Mouse (Mus musculus): ENCODE data around the gene Gm44805. TPM values are rescaled to one million over a fixed set of nuclear protein-coding genes. Genes with fewer than 3 reads are reported as not detected.

Gene Gm44805
- total and polyA plus RNA-seq, 2 experiments from 2014 or later: not detected

GRCm38 (mm10) chr7:19664955-19665841 lies 16.0 kb downstream of the Gm44805 start, which contains the start of gene Clptm1:
Gene Clptm1, minus strand, starts transcription at chr7:19665033.
- peak; percentile 92 for TF ChIP-seq EP300 (IDR thresholded peaks at IDR 0.05; ENCODE audit: low read depth)
- TF ChIP-seq CTCF (IDR thresholded peaks at IDR 0.05; ENCODE audit: low read depth): peak; percentile 41; the same call in 1 of the 2 replicates
- Histone ChIP-seq H3K36me3 (replicated peaks; ENCODE audit: control insufficient read depth, insufficient read depth, low read length) (peaks cover 8% of the 10 kb centered on the region; the same call in 1 of the 2 replicates), H3K9ac (replicated peaks; ENCODE audit: low read depth, low read length) (peak within 1 kb of the TSS; percentile 93), H3K27ac (ENCODE audit: low read depth) (peak within 1 kb of the TSS; percentile 92), H3K27me3 (ENCODE audit: control insufficient read depth, insufficient read depth, low read length) (no peaks in the 10 kb centered on the region), H3K4me1 (ENCODE audit: control insufficient read depth, insufficient read depth) (peaks cover 18% of the 10 kb centered on the region), H3K4me3 (ENCODE audit: low read depth, low read length) (peak within 1 kb of the TSS; percentile 85), H3K4me2 (ENCODE audit: low read depth, low read length) (peak within 1 kb of the TSS; percentile 93), H3K9me3 (replicated peaks; ENCODE audit: control insufficient read depth, low read length) (no peaks in the 10 kb centered on the region)
- WGBS: under 1% methylated on average over 63 of the region's 63 CpGs
- DNase-seq (ENCODE audit: low spot score) (peak; percentile 97), ATAC-seq (ENCODE audit: insufficient read depth, low read depth) (peak; percentile 89)

GRCm38 (mm10) chr7:19664455-19664954 lies 16.7 kb downstream of the Gm44805 start:
- under 1% methylated on average over 37 of the region's 37 CpGs for WGBS
- peak; percentile 25 for ATAC-seq (ENCODE audit: insufficient read depth, low read depth)
- H3K9me3 ChIP-seq (replicated peaks; ENCODE audit: control insufficient read depth, low read length): no peaks in the 10 kb centered on the region
- peaks cover 15% of the 10 kb centered on the region for H3K36me3 ChIP-seq (replicated peaks; ENCODE audit: control insufficient read depth, insufficient read depth, low read length)
- H3K4me2 ChIP-seq (ENCODE audit: low read depth, low read length): peak overlapping the region; percentile 93
- TF ChIP-seq EP300 (IDR thresholded peaks at IDR 0.05; ENCODE audit: low read depth): no peak
- no peak for TF ChIP-seq CTCF (IDR thresholded peaks at IDR 0.05; ENCODE audit: low read depth)
- H3K27ac ChIP-seq (ENCODE audit: low read depth): peak overlapping the region; percentile 92
- peak overlapping the region; percentile 93 for H3K9ac ChIP-seq (replicated peaks; ENCODE audit: low read depth, low read length)
- no peak for DNase-seq (ENCODE audit: low spot score)
- H3K27me3 ChIP-seq (ENCODE audit: control insufficient read depth, insufficient read depth, low read length): no peaks in the 10 kb centered on the region
- H3K4me1 ChIP-seq (ENCODE audit: control insufficient read depth, insufficient read depth): peaks cover 18% of the 10 kb centered on the region
- peak overlapping the region; percentile 85 for H3K4me3 ChIP-seq (ENCODE audit: low read depth, low read length)

- Histone ChIP-seq H3K4me1 (ENCODE audit: control insufficient read depth, insufficient read depth) (peaks cover 14% of the 10 kb centered on the region), H3K4me3 (ENCODE audit: low read depth, low read length) (peak overlapping the region; percentile 85), H3K27me3 (ENCODE audit: control insufficient read depth, insufficient read depth, low read length) (no peaks in the 10 kb centered on the region), H3K9ac (replicated peaks; ENCODE audit: low read depth, low read length) (peak overlapping the region; percentile 93), H3K36me3 (replicated peaks; ENCODE audit: control insufficient read depth, insufficient read depth, low read length) (peaks cover 19% of the 10 kb centered on the region), H3K27ac (ENCODE audit: low read depth) (no peak overlapping the region; the same call in 1 of the 2 replicates), H3K9me3 (replicated peaks; ENCODE audit: control insufficient read depth, low read length) (no peaks in the 10 kb centered on the region), H3K4me2 (ENCODE audit: low read depth, low read length) (peak overlapping the region; percentile 93)
- WGBS: 21% methylated on average over 8 of the region's 8 CpGs
- no peak for TF ChIP-seq EP300 (IDR thresholded peaks at IDR 0.05; ENCODE audit: low read depth)
- no peak for ATAC-seq (ENCODE audit: insufficient read depth, low read depth)
- DNase-seq (ENCODE audit: low spot score): no peak
Measured at GRCm38 (mm10) chr7:19663940-19664339, 17.3 kb downstream of the Gm44805 start.

GRCm38 (mm10) chr7:19652614-19653013 lies 28.6 kb downstream of the Gm44805 start:
- TF ChIP-seq CTCF (IDR thresholded peaks at IDR 0.05; ENCODE audit: low read depth): no peak
- TF ChIP-seq EP300 (IDR thresholded peaks at IDR 0.05; ENCODE audit: low read depth): peak; percentile 98
- 44% methylated on average over 2 of the region's 2 CpGs for WGBS
- no peak overlapping the region for H3K4me2 ChIP-seq (ENCODE audit: low read depth, low read length)
- peaks cover 73% of the 10 kb centered on the region for H3K36me3 ChIP-seq (replicated peaks; ENCODE audit: control insufficient read depth, insufficient read depth, low read length)
- ATAC-seq (ENCODE audit: insufficient read depth, low read depth) (peak; percentile 88), DNase-seq (ENCODE audit: low spot score) (peak; percentile 69)
- H3K27ac ChIP-seq (ENCODE audit: low read depth): peak overlapping the region; percentile 48
- H3K27me3 ChIP-seq (ENCODE audit: control insufficient read depth, insufficient read depth, low read length): no peaks in the 10 kb centered on the region
- H3K4me1 ChIP-seq (ENCODE audit: control insufficient read depth, insufficient read depth): peaks cover 5% of the 10 kb centered on the region; the same call in 1 of the 2 replicates
- H3K9ac ChIP-seq (replicated peaks; ENCODE audit: low read depth, low read length): no peak overlapping the region
- no peak overlapping the region for H3K4me3 ChIP-seq (ENCODE audit: low read depth, low read length)
- no peaks in the 10 kb centered on the region for H3K9me3 ChIP-seq (replicated peaks; ENCODE audit: control insufficient read depth, low read length)

- Histone ChIP-seq H3K9ac (replicated peaks; ENCODE audit: low read depth, low read length) (no peak overlapping the region), H3K4me1 (ENCODE audit: control insufficient read depth, insufficient read depth) (peaks cover 5% of the 10 kb centered on the region; the same call in 1 of the 2 replicates), H3K27ac (ENCODE audit: low read depth) (no peak overlapping the region), H3K4me2 (ENCODE audit: low read depth, low read length) (no peak overlapping the region), H3K9me3 (replicated peaks; ENCODE audit: control insufficient read depth, low read length) (no peaks in the 10 kb centered on the region), H3K4me3 (ENCODE audit: low read depth, low read length) (no peak overlapping the region), H3K36me3 (replicated peaks; ENCODE audit: control insufficient read depth, insufficient read depth, low read length) (peaks cover 80% of the 10 kb centered on the region), H3K27me3 (ENCODE audit: control insufficient read depth, insufficient read depth, low read length) (no peaks in the 10 kb centered on the region)
- TF ChIP-seq EP300 (IDR thresholded peaks at IDR 0.05; ENCODE audit: low read depth) (no peak), CTCF (IDR thresholded peaks at IDR 0.05; ENCODE audit: low read depth) (no peak)
- no peak for DNase-seq (ENCODE audit: low spot score)
- WGBS: 71% methylated on average over 6 of the region's 6 CpGs
- ATAC-seq (ENCODE audit: insufficient read depth, low read depth): no peak
Measured at GRCm38 (mm10) chr7:19651063-19651786, 30.0 kb downstream of the Gm44805 start.

Data from heart, postnatal 0 days (tissue).